Mouse (Mus musculus) kidney, postnatal 25 days (tissue): Measurements from ENCODE around the gene Gm20824.
"Not testable (repeated sequence)": the region's sequence is repeated elsewhere in the genome, so short reads cannot be mapped to it uniquely, and the experiment has no call there.

ENCODE experiments used
- DNase-seq, 2 experiments: peaks; one replicate each; pipeline ENCODE4 v3.0.0; 2021; ENCODE audit warnings: mixed read lengths in 2 of 2

The Gm20824 gene

DNA sequence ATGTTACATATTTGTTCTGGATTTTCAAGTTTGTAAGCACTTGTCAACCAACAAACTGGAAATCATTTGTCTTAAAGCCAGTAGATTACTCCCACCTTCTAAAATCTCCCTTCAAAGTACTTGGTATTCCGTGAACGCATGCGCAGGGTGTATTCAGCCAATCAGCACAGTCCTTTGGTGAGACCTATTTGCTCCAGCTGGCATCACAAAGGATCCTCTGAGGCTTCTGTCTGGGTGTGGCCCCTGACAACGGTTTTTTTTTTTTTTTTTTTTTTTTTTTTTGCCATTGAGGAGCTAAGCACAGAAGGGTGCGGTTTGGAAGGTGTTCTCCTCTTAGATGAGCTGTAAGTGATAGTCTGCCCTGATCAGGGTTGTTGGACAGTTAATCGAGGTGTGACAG, at the start of gene Gm20824:
Gm20824 (plus strand) TSS at position 301 of the 400 bp plus-strand sequence.
- DNase-seq, result not testable (repeated sequence)
